Mouse (Mus musculus): ENCODE data around the gene Lrrc74a.

Gene Lrrc74a

DNA sequence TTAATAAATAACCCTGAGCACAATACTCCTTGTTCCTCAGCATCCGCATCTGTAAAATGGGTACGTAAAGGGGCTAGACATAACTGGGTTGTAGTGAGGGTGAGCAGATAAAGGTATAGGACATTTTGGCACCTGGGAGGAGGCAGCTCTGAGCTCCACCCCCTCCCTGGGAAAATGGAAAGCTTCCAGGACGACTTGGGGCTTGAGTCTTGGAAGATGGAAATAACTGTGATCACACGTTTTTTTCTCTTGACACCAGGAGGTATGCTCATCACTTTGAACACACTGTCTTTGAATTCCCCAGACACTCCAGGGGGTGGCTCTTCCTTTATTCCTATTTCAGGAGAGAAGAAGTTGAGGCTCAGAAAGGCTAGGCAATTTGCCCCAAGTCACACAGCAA is 71.1 kb downstream of the Lrrc74a start:
- no peak for DNase-seq

DNA sequence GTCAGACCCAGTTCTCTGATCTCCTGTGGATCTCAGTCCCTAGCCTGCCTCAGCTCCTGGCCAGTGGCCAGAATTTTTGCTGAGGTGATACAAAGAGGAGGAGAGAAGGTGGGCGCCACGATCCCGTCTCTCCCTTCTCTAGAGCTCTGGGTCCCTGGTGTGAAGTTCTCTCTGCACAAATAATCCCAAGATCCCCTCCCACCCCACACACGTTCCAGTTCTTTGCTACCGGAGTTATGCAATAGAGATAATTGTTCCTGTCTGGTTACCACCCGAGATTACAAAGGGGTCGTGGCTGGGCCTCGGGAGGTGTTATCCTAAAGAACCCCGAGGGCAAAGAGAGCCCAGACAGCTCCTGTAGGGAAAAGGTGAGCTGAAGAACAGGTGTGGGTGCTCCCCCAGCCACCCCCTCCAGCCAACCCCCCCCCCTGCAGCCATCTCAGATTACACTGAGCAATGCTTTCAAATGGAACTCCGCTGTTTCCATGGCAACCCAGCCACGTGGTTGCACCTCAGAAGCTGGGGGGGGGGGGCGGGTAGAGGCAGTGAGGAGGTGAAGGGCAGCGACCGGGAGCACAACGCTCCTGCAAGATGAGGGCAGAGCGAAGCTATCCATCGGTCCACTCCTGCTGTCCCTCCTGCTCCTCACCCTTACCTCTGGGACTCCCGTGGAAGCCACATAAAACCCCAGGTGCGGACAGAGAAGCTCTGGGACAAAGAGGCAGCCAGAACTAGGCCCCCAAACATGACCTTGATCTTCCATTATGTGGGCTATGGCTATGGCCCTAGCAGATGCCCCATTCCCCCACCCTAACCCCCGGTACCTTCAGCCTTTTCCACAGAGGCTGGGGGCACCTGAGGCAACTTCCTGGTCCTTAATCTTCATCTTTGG is 72.1 kb downstream of the Lrrc74a start:
- peak; percentile 49 to 52 for DNase-seq

DNA sequence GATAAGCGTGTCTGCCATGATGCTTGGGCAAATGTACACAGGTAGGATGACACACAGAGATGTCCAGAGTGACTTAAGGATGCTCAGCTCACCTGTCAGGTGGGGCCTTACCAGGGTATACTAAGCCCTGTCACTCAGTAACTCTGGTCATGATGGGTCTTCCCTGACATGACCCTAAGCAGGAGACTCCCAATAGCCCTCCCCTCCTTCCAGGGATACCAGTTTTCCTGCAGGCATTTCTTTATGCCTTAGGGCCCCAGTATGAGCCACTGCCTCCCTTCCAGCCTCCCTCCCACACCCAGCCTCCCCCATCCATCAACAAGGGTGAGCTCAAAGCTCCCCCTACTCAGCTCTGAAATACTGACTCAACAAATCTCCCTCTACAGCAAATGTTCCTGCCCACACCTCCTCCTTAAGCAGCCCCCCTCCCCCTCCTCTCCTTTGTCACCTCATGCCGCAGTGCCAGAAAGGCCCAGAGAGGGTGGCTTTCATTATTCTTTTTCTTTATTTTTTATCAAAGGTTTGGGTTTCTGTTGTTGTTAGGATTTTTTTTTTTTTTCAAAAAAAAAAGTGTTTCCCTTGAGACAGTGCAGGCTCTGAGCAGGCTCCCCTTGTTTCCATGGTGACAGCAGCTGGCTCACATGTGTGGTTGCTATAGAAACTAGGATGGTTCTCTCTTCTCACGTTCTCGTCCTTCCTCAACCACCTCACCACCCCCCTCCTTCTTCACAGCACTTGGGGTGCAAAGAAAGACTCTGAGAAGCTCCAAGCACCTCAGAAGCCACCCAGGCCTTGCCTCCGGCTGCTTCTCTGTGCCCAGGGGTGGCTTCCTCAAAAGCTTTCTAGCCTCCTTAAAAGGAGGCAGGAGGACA is 73.0 kb downstream of the Lrrc74a start:
- DNase-seq = no peak

DNA sequence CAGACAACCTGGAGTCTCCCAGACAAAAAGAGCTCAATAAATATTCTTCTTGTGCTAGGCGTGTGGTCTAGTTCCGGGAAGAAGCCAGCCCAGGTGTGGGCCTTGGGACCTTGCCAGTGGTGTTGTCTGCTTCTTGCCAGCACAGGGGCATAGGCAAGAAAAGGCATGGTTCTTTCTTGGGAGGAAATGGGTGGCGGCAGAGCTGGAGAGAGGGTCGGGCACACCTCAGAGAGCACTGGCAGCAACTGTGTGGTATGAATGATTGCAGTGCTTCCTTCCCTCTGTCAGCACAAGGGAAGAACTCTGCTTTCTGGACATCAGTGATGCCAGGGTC is 73.6 kb downstream of the Lrrc74a start:
- no peak for DNase-seq

DNA sequence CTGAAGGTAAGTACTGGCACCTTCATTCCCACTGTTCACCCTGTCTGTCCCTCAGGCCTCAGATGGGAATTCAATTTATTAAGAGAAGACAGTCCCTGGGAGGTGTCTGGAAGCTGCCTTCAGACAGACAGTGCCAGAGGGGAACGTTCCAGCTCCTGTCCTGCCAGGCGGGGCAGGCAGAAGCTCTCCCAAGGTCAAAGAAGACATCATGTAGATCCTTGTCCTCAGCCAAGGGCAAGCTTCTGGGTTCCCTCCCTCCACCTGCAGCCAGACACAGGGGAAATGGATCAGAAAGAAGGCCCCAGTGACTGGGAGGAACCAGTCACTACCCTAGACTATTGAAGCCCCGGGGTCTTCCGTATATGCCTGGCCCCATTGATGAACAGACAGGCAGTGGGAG is 74.7 kb downstream of the Lrrc74a start:
- DNase-seq = no peak

DNA sequence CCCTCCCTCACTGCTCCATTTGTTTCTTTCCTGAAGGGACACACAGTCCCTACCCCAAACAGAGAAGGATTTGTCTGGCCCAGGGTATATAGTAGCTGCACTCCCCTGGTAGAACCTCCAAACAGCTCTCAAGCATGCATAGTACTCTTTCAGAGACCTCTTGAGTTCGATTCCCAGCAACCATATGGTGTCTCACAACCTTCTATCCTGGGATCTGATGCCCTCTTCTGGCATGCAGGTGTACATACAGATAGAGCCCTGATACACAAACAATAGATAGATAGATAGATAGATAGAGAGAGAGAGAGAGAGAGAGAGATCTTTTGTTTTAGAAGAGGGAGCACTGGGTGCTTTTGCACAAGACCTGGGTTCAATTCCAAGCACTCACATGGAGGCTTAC is 75.9 kb downstream of the Lrrc74a start:
- DNase-seq = no peak

DNA sequence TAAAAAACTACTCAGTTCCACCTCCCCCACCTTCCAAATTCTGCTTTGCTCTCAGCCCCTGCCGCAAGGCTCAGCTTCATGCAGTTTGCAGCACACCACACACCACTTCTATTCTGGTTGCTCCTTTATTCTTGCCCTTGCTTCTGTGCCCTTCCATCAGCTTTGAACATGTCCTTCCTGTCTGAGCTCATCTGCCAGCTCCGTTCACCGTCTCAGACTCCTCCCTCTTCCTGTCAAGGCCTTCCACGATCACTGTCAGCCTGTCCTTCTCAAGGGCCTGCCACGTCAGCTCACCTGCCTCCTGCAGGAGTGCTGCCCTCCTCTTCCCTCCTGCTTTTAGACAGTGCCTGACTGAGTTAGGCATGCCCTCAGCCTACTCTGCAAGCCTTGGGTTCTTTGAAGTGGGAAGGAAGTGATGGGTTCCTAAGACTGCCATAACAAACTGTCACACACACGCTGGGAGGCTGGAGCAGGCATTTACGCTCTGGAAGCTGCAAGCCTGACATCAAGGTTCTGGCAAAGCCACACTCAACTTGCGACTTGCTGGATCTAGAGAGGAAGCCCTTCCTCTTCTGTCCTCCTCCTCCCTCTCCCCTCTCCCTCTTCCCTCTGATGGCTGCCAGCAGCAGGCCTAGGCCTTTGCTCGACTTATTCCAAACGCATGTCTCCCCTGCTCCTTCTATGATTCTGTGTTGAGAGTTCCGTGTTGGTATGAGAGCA is 76.7 kb downstream of the Lrrc74a start:
- peak; percentile 66 to 75 for DNase-seq

DNA sequence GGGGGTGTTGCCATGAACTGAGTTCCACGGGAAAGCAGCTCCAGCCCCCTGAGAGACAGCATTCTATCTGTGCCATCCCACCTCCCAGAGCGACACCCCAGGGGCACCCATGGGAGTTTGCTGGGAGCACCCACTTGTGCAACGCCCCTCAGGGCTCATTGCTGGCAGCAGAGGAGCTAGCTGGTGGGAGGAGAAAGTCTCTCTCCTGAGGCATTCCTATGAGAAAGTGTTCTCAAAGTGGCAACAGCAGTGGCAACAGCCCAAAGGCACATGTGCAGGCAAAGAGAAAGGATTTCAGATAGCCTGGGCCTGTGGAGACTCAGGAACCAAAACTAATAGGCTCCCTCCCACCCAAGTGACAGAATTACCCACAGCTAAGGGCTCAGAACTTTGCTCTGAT is 78.6 kb downstream of the Lrrc74a start:
- DNase-seq = no peak

Data from lung, postnatal 4 days (tissue).